Mouse (Mus musculus): ENCODE data around the gene Tmem179b. TPM values are rescaled to one million over a fixed set of nuclear protein-coding genes. Genes with fewer than 3 reads are reported as not detected.

The Tmem179b gene
- polyA plus RNA-seq, 1 experiment from 2014 or later: 46.4 TPM

- Histone ChIP-seq H3K36me3 (ENCODE audit: control insufficient read depth, insufficient read depth, low read length) (peaks cover 7% of the 10 kb centered on the region; the same call in 1 of the 2 replicates), H3K9ac (ENCODE audit: low read depth, low read length) (peak overlapping the region; percentile 88), H3K27ac (ENCODE audit: low read depth, low read length) (peak overlapping the region; percentile 88), H3K4me1 (replicated peaks; ENCODE audit: control insufficient read depth, insufficient read depth, low read length) (no peaks in the 10 kb centered on the region), H3K9me3 (ENCODE audit: control insufficient read depth, low read length) (no peaks in the 10 kb centered on the region), H3K4me3 (ENCODE audit: low read depth, low read length) (peak overlapping the region; percentile 84), H3K27me3 (ENCODE audit: control insufficient read depth, insufficient read depth, low read length) (no peaks in the 10 kb centered on the region), H3K4me2 (replicated peaks; ENCODE audit: low read depth, low read length) (peak overlapping the region; percentile 69)
- no peak; the same call in 1 of the 2 replicates for ATAC-seq (ENCODE audit: low FRiP score)
- no peak for DNase-seq (ENCODE audit: low spot score)
- WGBS: 1% methylated on average over 5 of the region's 5 CpGs
Measured at GRCm38 (mm10) chr19:8722559-8722906, 51.7 kb downstream of the Tmem179b start.

Other genes with a start within 250 kb of the Tmem179b start
- 0.08 and 0.45 TPM in 2 replicates for gene Slc22a8, start 183.2 kb downstream of the Tmem179b start, polyA plus RNA-seq (2014; fragmentation: Nextera tagmentation; extraction: Ambion mirVana)
- gene Slc22a6, start 156.4 kb downstream of the Tmem179b start, polyA plus RNA-seq (2014; fragmentation: Nextera tagmentation; extraction: Ambion mirVana): 0.77 and 0.88 TPM in 2 replicates
- gene Chrm1, start 110.7 kb downstream of the Tmem179b start, polyA plus RNA-seq (2014; fragmentation: Nextera tagmentation; extraction: Ambion mirVana): 0.13 and 0.20 TPM in 2 replicates
- gene Slc3a2, start 51.1 kb downstream of the Tmem179b start, polyA plus RNA-seq (2014; fragmentation: Nextera tagmentation; extraction: Ambion mirVana): 123 and 136 TPM in 2 replicates
- 83.6 and 87.1 TPM in 2 replicates for gene Wdr74, start 38.6 kb downstream of the Tmem179b start, polyA plus RNA-seq (2014; fragmentation: Nextera tagmentation; extraction: Ambion mirVana)
- 1.6 and 2.6 TPM in 2 replicates for gene 1700092M07Rik, start 33.7 kb downstream of the Tmem179b start, polyA plus RNA-seq (2014; fragmentation: Nextera tagmentation; extraction: Ambion mirVana)
- gene Stx5a, start 33.1 kb downstream of the Tmem179b start, polyA plus RNA-seq (2014; fragmentation: Nextera tagmentation; extraction: Ambion mirVana): 100 and 111 TPM in 2 replicates
- gene Nxf1, start 17.4 kb downstream of the Tmem179b start, polyA plus RNA-seq (2014; fragmentation: Nextera tagmentation; extraction: Ambion mirVana): 213 and 224 TPM in 2 replicates
- 192 and 194 TPM in 2 replicates for gene Tmem223, start 3.5 kb downstream of the Tmem179b start, polyA plus RNA-seq (2014; fragmentation: Nextera tagmentation; extraction: Ambion mirVana)
- gene Taf6l, start 11.9 kb upstream of the Tmem179b start, polyA plus RNA-seq (2014; fragmentation: Nextera tagmentation; extraction: Ambion mirVana): 15.4 and 17.1 TPM in 2 replicates
- gene Polr2g, start 24.1 kb upstream of the Tmem179b start, polyA plus RNA-seq (2014; fragmentation: Nextera tagmentation; extraction: Ambion mirVana): 184 and 194 TPM in 2 replicates
- gene Zbtb3, start 28.1 kb upstream of the Tmem179b start, polyA plus RNA-seq (2014; fragmentation: Nextera tagmentation; extraction: Ambion mirVana): 5.7 and 7.5 TPM in 2 replicates
- gene Ttc9c, start 44.9 kb upstream of the Tmem179b start, polyA plus RNA-seq (2014; fragmentation: Nextera tagmentation; extraction: Ambion mirVana): 47.0 and 53.1 TPM in 2 replicates
- gene Hnrnpul2, start 45.5 kb upstream of the Tmem179b start, polyA plus RNA-seq (2014; fragmentation: Nextera tagmentation; extraction: Ambion mirVana): 7.0 and 10.1 TPM in 2 replicates
- not detected in 2 replicates for gene AC129217.1, start 55.3 kb upstream of the Tmem179b start, polyA plus RNA-seq (2014; fragmentation: Nextera tagmentation; extraction: Ambion mirVana)
- 55.6 and 59.6 TPM in 2 replicates for gene Bscl2, start 63.0 kb upstream of the Tmem179b start, polyA plus RNA-seq (2014; fragmentation: Nextera tagmentation; extraction: Ambion mirVana)
- 158 TPM in 2 replicates for gene Gng3, start 64.7 kb upstream of the Tmem179b start, polyA plus RNA-seq (2014; fragmentation: Nextera tagmentation; extraction: Ambion mirVana)
- 0.32 and 0.37 TPM in 2 replicates for gene Lrrn4cl, start 76.3 kb upstream of the Tmem179b start, polyA plus RNA-seq (2014; fragmentation: Nextera tagmentation; extraction: Ambion mirVana)
- gene Ubxn1, start 97.0 kb upstream of the Tmem179b start, polyA plus RNA-seq (2014; fragmentation: Nextera tagmentation; extraction: Ambion mirVana): 164 and 180 TPM in 2 replicates
- gene Uqcc3, start 106.5 kb upstream of the Tmem179b start, polyA plus RNA-seq (2014; fragmentation: Nextera tagmentation; extraction: Ambion mirVana): 56.1 and 57.2 TPM in 2 replicates
- gene Lbhd1, start 109.3 kb upstream of the Tmem179b start, polyA plus RNA-seq (2014; fragmentation: Nextera tagmentation; extraction: Ambion mirVana): 89.6 and 103 TPM in 2 replicates
- gene Gm49403, start 109.5 kb upstream of the Tmem179b start, polyA plus RNA-seq (2014; fragmentation: Nextera tagmentation; extraction: Ambion mirVana): not detected in 2 replicates
- 107 and 112 TPM in 2 replicates for gene 1810009A15Rik, start 114.4 kb upstream of the Tmem179b start, polyA plus RNA-seq (2014; fragmentation: Nextera tagmentation; extraction: Ambion mirVana)
- not detected in 2 replicates for gene Gm49416, start 114.5 kb upstream of the Tmem179b start, polyA plus RNA-seq (2014; fragmentation: Nextera tagmentation; extraction: Ambion mirVana)
- 26.1 and 32.1 TPM in 2 replicates for gene Ints5, start 118.5 kb upstream of the Tmem179b start, polyA plus RNA-seq (2014; fragmentation: Nextera tagmentation; extraction: Ambion mirVana)
- 89.8 and 102 TPM in 2 replicates for gene Ganab, start 123.6 kb upstream of the Tmem179b start, polyA plus RNA-seq (2014; fragmentation: Nextera tagmentation; extraction: Ambion mirVana)
- gene B3gat3, start 145.9 kb upstream of the Tmem179b start, polyA plus RNA-seq (2014; fragmentation: Nextera tagmentation; extraction: Ambion mirVana): 43.5 and 45.8 TPM in 2 replicates
- gene Rom1, start 154.9 kb upstream of the Tmem179b start, polyA plus RNA-seq (2014; fragmentation: Nextera tagmentation; extraction: Ambion mirVana): 1.0 and 1.1 TPM in 2 replicates
- 6.5 and 7.8 TPM in 2 replicates for gene Eml3, start 155.1 kb upstream of the Tmem179b start, polyA plus RNA-seq (2014; fragmentation: Nextera tagmentation; extraction: Ambion mirVana)
- 45.6 and 52.3 TPM in 2 replicates for gene Mta2, start 167.4 kb upstream of the Tmem179b start, polyA plus RNA-seq (2014; fragmentation: Nextera tagmentation; extraction: Ambion mirVana)
- gene Tut1, start 179.4 kb upstream of the Tmem179b start, polyA plus RNA-seq (2014; fragmentation: Nextera tagmentation; extraction: Ambion mirVana): 23.7 and 27.8 TPM in 2 replicates
- 462 and 475 TPM in 2 replicates for gene Eef1g, start 192.6 kb upstream of the Tmem179b start, polyA plus RNA-seq (2014; fragmentation: Nextera tagmentation; extraction: Ambion mirVana)
- 6.0 and 14.1 TPM in 2 replicates for gene Ahnak, start 214.8 kb upstream of the Tmem179b start, polyA plus RNA-seq (2014; fragmentation: Nextera tagmentation; extraction: Ambion mirVana)

All from hindbrain, embryonic 11.5 days (tissue).